Mouse (Mus musculus): Measurements from ENCODE around the gene Gpx3. TPM values are rescaled to one million over a fixed set of nuclear protein-coding genes. Genes with fewer than 3 reads are reported as not detected.
A peak's percentile ranks its signal among the peaks of the same experiment; 100 is the strongest.
"Not testable (repeated sequence)": the region's sequence is repeated elsewhere in the genome, so short reads cannot be mapped to it uniquely, and the experiment has no call there.

Gene Gpx3
- polyA plus RNA-seq (2014; fragmentation: Nextera tagmentation; extraction: Ambion mirVana), result 67.7 and 89.8 TPM in 2 replicates

- ATAC-seq (ENCODE audit: low read depth) (peak; percentile 88), DNase-seq (ENCODE audit: low spot score) (peak; percentile 81)
- H3K27ac ChIP-seq (replicated peaks; ENCODE audit: low read depth, low read length), result no peak within 1 kb of the TSS
- peaks cover 6% of the 10 kb centered on the region; the same call in 1 of the 2 replicates for H3K4me1 ChIP-seq (ENCODE audit: control insufficient read depth, insufficient read depth, low read length)
- H3K9me3 ChIP-seq (ENCODE audit: control insufficient read depth, low read length), result no peaks in the 10 kb centered on the region
- no peaks in the 10 kb centered on the region for H3K36me3 ChIP-seq (ENCODE audit: control insufficient read depth, insufficient read depth, low read length)
- no peaks in the 10 kb centered on the region for H3K27me3 ChIP-seq (replicated peaks; ENCODE audit: control insufficient read depth, insufficient read depth, low read length)
- H3K4me2 ChIP-seq (ENCODE audit: low read depth, low read length), result peak within 1 kb of the TSS; percentile 81
- H3K4me3 ChIP-seq (ENCODE audit: low read depth, low read length), result peak within 1 kb of the TSS; percentile 44
- 15% methylated on average over 40 of the region's 45 CpGs for WGBS
- H3K9ac ChIP-seq (ENCODE audit: low read depth, low read length), result peak within 1 kb of the TSS; percentile 54
Measured at GRCm38 (mm10) chr11:54902333-54903323, at the start of gene Gpx3. Gene Gpx3 (plus strand): TSS chr11:54902453.

DNA sequence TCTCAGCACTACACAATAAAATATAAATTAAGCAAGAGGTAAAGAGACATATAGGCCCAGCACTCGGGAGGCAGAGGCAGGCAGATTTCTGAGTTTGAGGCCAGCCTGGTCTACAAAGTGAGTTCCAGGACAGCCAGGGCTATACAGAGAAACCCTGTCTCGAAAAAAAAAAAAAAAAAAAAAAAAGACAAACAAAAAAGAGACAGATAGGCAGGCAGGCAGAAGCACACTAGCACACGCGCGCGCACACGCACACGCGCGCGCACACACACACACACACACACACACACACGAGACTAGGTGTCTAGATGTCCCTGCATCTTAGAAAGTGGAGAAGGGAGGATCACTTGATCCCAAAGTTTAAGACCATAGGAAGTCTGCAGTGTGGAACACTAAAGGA lies 43.4 kb upstream of the Gpx3 start:
- H3K9ac ChIP-seq (ENCODE audit: low read depth, low read length); H3K27me3 ChIP-seq (replicated peaks; ENCODE audit: control insufficient read depth, insufficient read depth, low read length); ATAC-seq (ENCODE audit: low read depth); DNase-seq (ENCODE audit: low spot score); H3K36me3 ChIP-seq (ENCODE audit: control insufficient read depth, insufficient read depth, low read length); H3K4me3 ChIP-seq (ENCODE audit: low read depth, low read length); H3K4me2 ChIP-seq (ENCODE audit: low read depth, low read length); H3K27ac ChIP-seq (replicated peaks; ENCODE audit: low read depth, low read length); H3K9me3 ChIP-seq (ENCODE audit: control insufficient read depth, low read length): not testable (repeated sequence)
- H3K4me1 ChIP-seq (ENCODE audit: control insufficient read depth, insufficient read depth, low read length), result peaks cover 10% of the 10 kb centered on the region; the same call in 1 of the 2 replicates
- 92% methylated on average over 11 of the region's 12 CpGs for WGBS

DNA sequence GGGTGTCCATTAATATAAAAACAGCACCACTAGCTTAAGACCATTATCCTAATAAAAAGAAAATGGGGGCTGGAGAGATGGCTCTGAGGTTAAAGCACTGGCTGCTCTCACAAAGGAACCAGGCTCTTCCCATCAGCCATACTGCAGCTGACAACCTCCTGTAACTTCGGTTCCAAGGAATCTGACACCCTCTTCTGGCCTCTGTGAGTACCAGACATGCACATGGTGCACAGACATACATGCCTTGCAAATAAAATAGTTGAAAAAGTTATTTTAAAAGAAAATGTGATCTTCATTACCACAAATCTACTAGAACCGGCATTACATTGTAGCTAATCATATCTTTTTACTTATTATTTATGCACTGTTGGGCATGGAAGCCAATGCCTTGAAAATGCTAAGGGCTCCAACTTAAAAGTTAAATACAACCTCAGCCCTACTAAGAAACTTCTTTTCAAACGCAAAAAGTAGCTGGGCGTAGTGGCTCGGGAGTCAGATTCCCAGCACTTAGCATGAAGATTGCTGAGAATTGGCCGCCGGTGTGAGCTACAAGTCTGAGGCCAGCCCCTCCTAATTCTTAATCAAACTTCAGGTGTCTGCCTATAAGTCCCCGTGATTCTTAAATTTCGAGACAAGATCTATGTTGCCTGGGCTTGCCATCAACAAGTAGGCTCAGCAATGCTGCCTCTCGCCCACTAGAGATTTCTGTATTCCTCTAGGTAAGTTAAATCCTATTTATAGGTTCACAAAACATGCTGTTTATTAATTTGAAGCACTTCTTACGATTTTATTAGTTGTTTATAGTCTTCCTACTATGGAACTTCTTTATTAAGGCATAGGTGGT lies 42.7 kb upstream of the Gpx3 start:
- 0 out of 2 replicates have a peak overlapping the region, but pooled peaks have one; percentile 48 for H3K27ac ChIP-seq (replicated peaks; ENCODE audit: low read depth, low read length)
- no peaks in the 10 kb centered on the region for H3K27me3 ChIP-seq (replicated peaks; ENCODE audit: control insufficient read depth, insufficient read depth, low read length)
- ATAC-seq (ENCODE audit: low read depth) (no peak), DNase-seq (ENCODE audit: low spot score) (peak; percentile 73)
- H3K4me3 ChIP-seq (ENCODE audit: low read depth, low read length), result peak overlapping the region; percentile 51
- H3K9me3 ChIP-seq (ENCODE audit: control insufficient read depth, low read length), result no peaks in the 10 kb centered on the region
- H3K4me2 ChIP-seq (ENCODE audit: low read depth, low read length), result peak overlapping the region; percentile 57
- 16% methylated on average over 11 of the region's 11 CpGs for WGBS
- H3K36me3 ChIP-seq (ENCODE audit: control insufficient read depth, insufficient read depth, low read length), result no peaks in the 10 kb centered on the region
- peak overlapping the region; percentile 72 for H3K9ac ChIP-seq (ENCODE audit: low read depth, low read length)
- H3K4me1 ChIP-seq (ENCODE audit: control insufficient read depth, insufficient read depth, low read length), result peaks cover 10% of the 10 kb centered on the region; the same call in 1 of the 2 replicates

GRCm38 (mm10) chr11:54860256-54861038 lies 41.8 kb upstream of the Gpx3 start, which contains the start of gene Lyrm7:
Gene Lyrm7 (minus strand): TSS chr11:54860916.
- Histone ChIP-seq H3K36me3 (ENCODE audit: control insufficient read depth, insufficient read depth, low read length) (no peaks in the 10 kb centered on the region), H3K27me3 (replicated peaks; ENCODE audit: control insufficient read depth, insufficient read depth, low read length) (no peaks in the 10 kb centered on the region), H3K4me3 (ENCODE audit: low read depth, low read length) (peak within 1 kb of the TSS; percentile 51), H3K27ac (replicated peaks; ENCODE audit: low read depth, low read length) (peak within 1 kb of the TSS; percentile 83), H3K9me3 (ENCODE audit: control insufficient read depth, low read length) (no peaks in the 10 kb centered on the region), H3K4me2 (ENCODE audit: low read depth, low read length) (peak within 1 kb of the TSS; percentile 64), H3K4me1 (ENCODE audit: control insufficient read depth, insufficient read depth, low read length) (peaks cover 10% of the 10 kb centered on the region; the same call in 1 of the 2 replicates), H3K9ac (ENCODE audit: low read depth, low read length) (peak within 1 kb of the TSS; percentile 72)
- DNase-seq (ENCODE audit: low spot score) (peak; percentile 100), ATAC-seq (ENCODE audit: low read depth) (peak; percentile 98)
- under 1% methylated on average over 42 of the region's 42 CpGs for WGBS

DNA sequence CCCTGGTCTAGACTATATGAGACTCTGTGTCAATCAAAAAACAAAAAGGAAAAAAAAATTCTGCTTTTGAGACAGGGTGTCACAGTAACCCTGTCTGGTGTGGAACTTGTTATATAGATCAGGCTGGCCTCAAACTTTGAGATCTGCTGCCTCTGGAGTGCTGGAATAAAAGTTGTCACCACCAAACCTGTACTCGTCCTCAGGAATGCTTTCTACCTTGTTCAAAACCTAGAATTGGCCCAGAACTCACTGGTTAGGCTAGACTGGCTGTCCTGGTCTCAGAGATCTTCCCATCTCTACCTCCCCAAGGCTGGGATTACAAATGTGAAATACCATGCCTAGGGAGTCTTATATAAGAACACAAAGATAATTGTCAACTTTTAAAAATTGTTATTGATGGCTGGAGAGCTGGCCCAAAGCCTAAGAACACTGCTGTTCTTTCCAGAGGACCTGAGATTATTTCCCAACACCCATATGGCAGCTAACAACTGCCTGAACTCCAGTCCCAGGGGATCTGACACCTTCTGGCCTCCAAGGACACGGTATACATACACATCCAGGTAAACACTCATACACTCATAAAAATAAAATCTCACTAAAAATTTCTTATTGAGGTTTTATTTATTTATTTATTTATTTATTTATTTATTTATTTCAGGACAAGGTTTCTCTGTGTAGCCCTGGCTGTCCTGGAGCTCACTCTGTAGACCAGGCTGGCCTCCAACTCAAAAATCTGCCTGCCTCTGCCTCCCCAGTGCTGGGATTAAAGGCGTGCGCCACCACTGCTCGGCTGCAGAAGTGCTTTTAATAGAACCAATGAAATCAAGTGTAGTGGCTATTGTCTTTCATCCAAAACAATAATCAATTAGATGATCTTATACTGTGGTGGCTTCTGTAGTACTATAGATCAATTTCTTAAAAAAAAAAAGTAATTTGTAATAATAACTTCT lies 40.5 kb upstream of the Gpx3 start:
- no peak for ATAC-seq (ENCODE audit: low read depth)
- Histone ChIP-seq H3K4me2 (ENCODE audit: low read depth, low read length) (peak overlapping the region; percentile 64; the same call in 1 of the 2 replicates), H3K36me3 (ENCODE audit: control insufficient read depth, insufficient read depth, low read length) (no peaks in the 10 kb centered on the region), H3K9ac (ENCODE audit: low read depth, low read length) (peak overlapping the region; percentile 71; the same call in 1 of the 2 replicates), H3K27me3 (replicated peaks; ENCODE audit: control insufficient read depth, insufficient read depth, low read length) (no peaks in the 10 kb centered on the region), H3K27ac (replicated peaks; ENCODE audit: low read depth, low read length) (no peak overlapping the region), H3K4me1 (ENCODE audit: control insufficient read depth, insufficient read depth, low read length) (peaks cover 14% of the 10 kb centered on the region; the same call in 1 of the 2 replicates), H3K4me3 (ENCODE audit: low read depth, low read length) (peak overlapping the region; percentile 51; the same call in 1 of the 2 replicates), H3K9me3 (ENCODE audit: control insufficient read depth, low read length) (no peaks in the 10 kb centered on the region)
- DNase-seq (ENCODE audit: low spot score), result no peak
- WGBS, result 91% methylated on average over 5 of the region's 5 CpGs

DNA sequence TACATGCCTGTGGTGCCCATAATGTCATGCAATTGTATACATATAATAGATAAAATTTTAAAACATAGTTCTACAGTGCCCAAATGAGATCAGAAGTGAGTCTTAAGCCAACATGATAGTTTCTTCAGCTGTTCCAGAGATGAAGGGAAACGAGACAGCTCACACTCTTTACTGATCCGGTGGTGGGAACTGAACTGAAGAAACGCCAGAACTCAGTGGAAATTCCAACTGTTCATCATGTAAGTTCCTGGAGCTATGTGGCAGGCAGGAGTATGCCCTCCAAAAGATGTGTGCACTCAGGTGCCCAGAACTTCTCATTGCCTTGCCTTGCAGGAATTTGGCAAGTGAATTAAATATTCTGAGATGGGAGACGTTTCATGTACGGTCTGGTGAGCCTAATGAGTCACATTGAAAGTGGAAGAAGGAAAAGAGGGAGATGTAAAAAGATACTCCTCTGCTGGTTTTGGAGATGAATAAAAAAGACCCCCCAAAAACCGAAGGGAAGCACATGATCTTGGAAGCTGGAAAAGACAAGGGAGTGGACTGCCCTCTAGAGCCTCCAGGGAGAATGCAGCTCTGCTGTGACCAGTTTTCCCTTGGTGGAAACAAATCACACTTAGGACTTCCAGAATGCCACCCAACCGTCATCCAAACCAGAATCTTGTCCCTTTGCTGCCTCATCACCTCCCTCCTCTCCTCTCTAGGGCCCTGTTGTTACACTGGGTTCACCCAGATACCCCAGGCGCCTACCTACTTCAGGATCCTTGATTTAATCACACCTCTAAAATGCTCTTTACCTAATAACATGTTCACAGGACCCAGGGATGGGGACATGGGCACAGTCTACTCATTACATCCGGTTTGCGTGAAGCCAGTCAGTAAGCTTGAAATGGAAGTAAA lies 39.4 kb upstream of the Gpx3 start:
- Histone ChIP-seq H3K27me3 (replicated peaks; ENCODE audit: control insufficient read depth, insufficient read depth, low read length) (no peaks in the 10 kb centered on the region), H3K27ac (replicated peaks; ENCODE audit: low read depth, low read length) (no peak overlapping the region), H3K4me2 (ENCODE audit: low read depth, low read length) (no peak overlapping the region), H3K9ac (ENCODE audit: low read depth, low read length) (no peak overlapping the region), H3K36me3 (ENCODE audit: control insufficient read depth, insufficient read depth, low read length) (no peaks in the 10 kb centered on the region), H3K4me3 (ENCODE audit: low read depth, low read length) (no peak overlapping the region), H3K9me3 (ENCODE audit: control insufficient read depth, low read length) (no peaks in the 10 kb centered on the region), H3K4me1 (ENCODE audit: control insufficient read depth, insufficient read depth, low read length) (peaks cover 15% of the 10 kb centered on the region; the same call in 1 of the 2 replicates)
- peak; percentile 71 for DNase-seq (ENCODE audit: low spot score)
- no peak for ATAC-seq (ENCODE audit: low read depth)
- WGBS, result 41% methylated on average over 10 of the region's 10 CpGs

Data from embryonic facial prominence, embryonic 14.5 days (tissue).